Mouse (Mus musculus) embryonic facial prominence, embryonic 14.5 days (tissue): ENCODE results near the gene Olfml2b. TPM values are rescaled to one million over a fixed set of nuclear protein-coding genes. Genes with fewer than 3 reads are reported as not detected.
A peak's percentile ranks its signal among the peaks of the same experiment; 100 is the strongest.

Source experiments
- ATAC-seq: fragments of 200-750 bp; cut with Nextera tagmentation; 2 replicates; pipeline ENCODE4 v1.8.0; 2017; ENCODE audit warnings: low read depth, moderate number of reproducible peaks, moderate TSS enrichment
- DNase-seq: peaks from one replicate; pipeline ENCODE4 v3.0.0-alpha.2; 2015; ENCODE audit warnings: low spot score
- H3K27ac ChIP-seq: fragments of 300-500 bp; sonication (generic); replicated peaks from 2 replicates; pipeline ENCODE4 v1.5.1; 2014; ENCODE audit warnings: low read depth, mild to moderate bottlenecking, low read length, moderate library complexity
- H3K27me3 ChIP-seq: fragments of 300-500 bp; sonication (generic); replicated peaks from 2 replicates; pipeline ENCODE4 v1.6.1; 2014; ENCODE audit warnings: low read length; ENCODE audit not compliant: control insufficient read depth, insufficient read depth
- H3K36me3 ChIP-seq: fragments of 300-500 bp; sonication (generic); 2 replicates; pipeline ENCODE4 v1.6.1; 2014; ENCODE audit warnings: low read length, mixed read lengths; ENCODE audit not compliant: control insufficient read depth, insufficient read depth
- H3K4me1 ChIP-seq: fragments of 300-500 bp; sonication (generic); 2 replicates; pipeline ENCODE4 v1.6.1; 2014; ENCODE audit warnings: antibody characterized with exemption, low read length; ENCODE audit not compliant: control insufficient read depth, insufficient read depth
- H3K4me2 ChIP-seq: fragments of 300-500 bp; sonication (generic); 2 replicates; pipeline ENCODE4 v1.6.1; 2014; ENCODE audit warnings: low read depth, mild to moderate bottlenecking, low read length, moderate library complexity, mixed read lengths
- H3K4me3 ChIP-seq: fragments of 300-500 bp; sonication (generic); 2 replicates; pipeline ENCODE4 v1.5.1; 2014; ENCODE audit warnings: low read depth, mild to moderate bottlenecking, low read length
- H3K9ac ChIP-seq: fragments of 300-500 bp; sonication (generic); 2 replicates; pipeline ENCODE4 v1.6.1; 2014; ENCODE audit warnings: low read depth, mild to moderate bottlenecking, low read length, moderate library complexity, mixed read lengths
- H3K9me3 ChIP-seq: fragments of 300-500 bp; sonication (generic); 2 replicates; pipeline ENCODE4 v1.6.1; 2016; ENCODE audit warnings: low read length; ENCODE audit not compliant: control insufficient read depth
- WGBS: fragments of 180-500 bp; shearing (Covaris S2); extraction: QIAGEN DNeasy Blood & Tissue Kit; methylation state at CpG from one replicate; pipeline ENCODE4 v1.1.7; 2014; 5-methylcytosine and 5-hydroxymethylcytosine counted together
- polyA plus RNA-seq: library from polyadenylated mRNA; unstranded; fragments of >200 nt; fragmentation: Nextera tagmentation; extraction: Ambion mirVana; gene quantifications from 2 replicates; pipeline ENCODE4 v1.2.1, GENCODE M21; 2014

Olfml2b gene
- polyA plus RNA-seq, 1 experiment from 2014 or later = 43.7 TPM

- H3K4me2 ChIP-seq = no peak overlapping the region
- 20% methylated on average over 3 of the region's 3 CpGs for WGBS
- H3K4me1 ChIP-seq = no peaks in the 10 kb centered on the region
- no peak overlapping the region for H3K9ac ChIP-seq
- H3K27me3 ChIP-seq = no peaks in the 10 kb centered on the region
- no peak overlapping the region for H3K4me3 ChIP-seq
- DNase-seq (peak; percentile 85), ATAC-seq (peak; percentile 72)
- no peaks in the 10 kb centered on the region for H3K9me3 ChIP-seq
- no peaks in the 10 kb centered on the region for H3K36me3 ChIP-seq
- H3K27ac ChIP-seq = no peak overlapping the region
These were observed 11.9 kb upstream of the Olfml2b start for GRCm38 (mm10) chr1:170632385-170632784.

DNA sequence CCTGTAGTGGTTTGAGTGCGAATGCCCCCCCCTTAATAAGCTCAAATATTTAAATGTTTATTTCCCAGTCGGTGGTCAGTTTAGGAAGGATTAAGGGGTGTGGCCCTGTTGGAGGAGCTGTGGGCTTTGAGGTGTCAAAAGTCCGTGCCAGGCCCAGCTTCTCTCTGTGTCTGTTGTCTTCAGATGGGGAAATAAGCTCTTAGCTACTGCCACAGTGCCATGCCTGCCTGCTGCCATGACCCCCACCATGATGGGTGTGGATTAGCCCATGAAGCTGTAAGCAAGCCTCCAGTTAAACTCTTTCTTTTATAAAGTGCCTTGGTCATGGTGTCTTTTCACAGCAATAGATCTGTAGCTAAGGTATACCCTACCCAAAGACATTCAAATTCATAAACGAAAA is 11.5 kb upstream of the Olfml2b start:
- DNase-seq = no peak
- no peaks in the 10 kb centered on the region for H3K27me3 ChIP-seq
- WGBS = 77% methylated on average over 4 of the region's 4 CpGs
- no peak overlapping the region for H3K9ac ChIP-seq
- no peaks in the 10 kb centered on the region for H3K4me1 ChIP-seq
- ATAC-seq = no peak
- H3K4me2 ChIP-seq = no peak overlapping the region
- H3K27ac ChIP-seq = no peak overlapping the region
- H3K4me3 ChIP-seq = no peak overlapping the region
- no peaks in the 10 kb centered on the region for H3K36me3 ChIP-seq
- no peaks in the 10 kb centered on the region for H3K9me3 ChIP-seq

DNA sequence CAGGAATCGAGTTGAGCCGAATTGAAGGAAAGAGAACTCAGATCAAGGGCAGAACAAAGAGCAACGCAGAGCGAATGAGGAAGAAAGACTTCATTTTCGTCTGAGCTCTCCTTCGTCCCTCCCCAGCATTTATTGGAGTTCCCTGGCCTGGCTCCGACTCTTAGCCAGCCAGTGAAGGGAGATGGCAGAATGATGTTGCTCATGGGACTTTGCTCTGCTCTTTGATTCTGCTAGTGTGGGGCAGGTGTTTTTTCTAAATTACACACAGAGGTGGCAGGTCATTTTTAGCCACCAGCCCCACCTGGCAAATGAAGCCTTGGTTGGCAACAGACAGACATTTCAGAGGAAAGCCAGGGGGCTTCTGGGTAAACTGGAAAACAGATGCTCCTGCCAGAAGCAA is 5.4 kb upstream of the Olfml2b start:
- WGBS = 88% methylated on average over 7 of the region's 7 CpGs
- Histone ChIP-seq H3K4me1 (no peaks in the 10 kb centered on the region), H3K4me3 (no peak overlapping the region), H3K4me2 (no peak overlapping the region), H3K9me3 (no peaks in the 10 kb centered on the region), H3K27ac (no peak overlapping the region), H3K9ac (no peak overlapping the region), H3K27me3 (no peaks in the 10 kb centered on the region), H3K36me3 (no peaks in the 10 kb centered on the region)
- ATAC-seq (no peak), DNase-seq (no peak)

DNA sequence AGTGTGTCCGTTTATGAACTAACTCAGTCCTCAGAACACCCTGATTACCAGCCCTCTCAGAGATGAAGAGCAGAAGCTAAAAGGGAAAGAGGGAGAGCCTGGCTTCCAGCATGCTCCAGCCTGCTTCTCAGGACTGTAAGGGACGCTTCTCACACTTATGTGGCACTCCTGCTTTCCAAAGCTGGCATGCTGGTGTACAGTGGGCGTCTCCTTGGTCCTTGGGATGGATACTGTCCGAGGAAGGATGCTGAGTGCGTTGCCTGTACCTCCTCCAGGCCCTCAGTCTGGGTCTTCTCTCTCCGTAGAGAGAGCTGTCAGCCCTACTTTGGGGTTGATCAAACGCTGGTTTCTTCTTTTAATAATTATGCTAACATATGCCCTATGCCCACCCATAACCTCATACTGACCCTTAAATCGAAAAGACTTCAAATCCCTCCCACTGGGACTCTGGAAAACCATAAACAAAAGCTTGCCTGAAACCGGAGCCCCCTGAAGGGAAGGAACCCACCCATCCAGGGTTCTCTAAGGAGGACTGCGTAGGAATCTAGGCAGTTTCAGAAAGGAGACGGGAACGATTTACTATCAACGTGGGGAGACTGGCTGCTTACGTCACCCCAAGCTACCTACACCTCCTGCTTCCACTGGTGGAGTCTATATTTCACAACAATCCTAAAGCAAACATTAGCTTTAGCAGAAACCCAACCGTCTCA is 1.7 kb downstream of the Olfml2b start:
- H3K4me2 ChIP-seq = peak overlapping the region; percentile 68
- H3K27ac ChIP-seq = no peak overlapping the region; the same call in 1 of the 2 replicates
- WGBS = 40% methylated on average over 15 of the region's 15 CpGs
- H3K4me3 ChIP-seq = peak overlapping the region; percentile 52
- no peaks in the 10 kb centered on the region for H3K36me3 ChIP-seq
- no peak for DNase-seq
- H3K9ac ChIP-seq = peak overlapping the region; percentile 23
- ATAC-seq = no peak
- no peaks in the 10 kb centered on the region for H3K9me3 ChIP-seq
- no peaks in the 10 kb centered on the region for H3K27me3 ChIP-seq
- H3K4me1 ChIP-seq = peaks cover 18% of the 10 kb centered on the region; the same call in 1 of the 2 replicates

GRCm38 (mm10) chr1:170646606-170647287 is 2.4 kb downstream of the Olfml2b start:
- Histone ChIP-seq H3K9me3 (no peaks in the 10 kb centered on the region), H3K4me3 (peak overlapping the region; percentile 52; the same call in 1 of the 2 replicates), H3K4me2 (peak overlapping the region; percentile 68), H3K27me3 (no peaks in the 10 kb centered on the region), H3K27ac (no peak overlapping the region), H3K9ac (peak overlapping the region; percentile 22; the same call in 1 of the 2 replicates), H3K4me1 (peaks cover 18% of the 10 kb centered on the region; the same call in 1 of the 2 replicates), H3K36me3 (no peaks in the 10 kb centered on the region)
- 71% methylated on average over 9 of the region's 9 CpGs for WGBS
- ATAC-seq = no peak
- no peak for DNase-seq

DNA sequence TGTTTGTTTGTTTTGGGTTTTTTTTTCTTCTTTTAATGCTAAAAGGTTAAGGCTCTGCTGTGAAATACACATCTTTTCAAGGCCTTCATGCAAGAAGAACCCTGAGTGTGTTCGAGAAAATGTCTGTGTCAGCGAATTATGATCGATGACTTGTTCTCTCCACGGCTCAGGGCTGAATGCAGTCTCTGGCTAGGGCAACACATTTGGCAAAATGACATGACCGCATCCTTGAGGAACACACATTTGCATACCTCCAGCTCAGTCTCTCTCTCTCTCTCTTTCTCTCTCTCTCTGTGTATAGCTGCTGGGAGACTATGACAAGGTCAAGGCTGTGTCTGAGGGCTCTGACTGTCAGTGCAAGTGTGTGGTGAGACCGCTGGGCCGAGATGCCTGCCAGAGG is 3.0 kb downstream of the Olfml2b start:
- no peaks in the 10 kb centered on the region for H3K27me3 ChIP-seq
- 79% methylated on average over 7 of the region's 7 CpGs for WGBS
- DNase-seq (no peak), ATAC-seq (no peak)
- H3K9ac ChIP-seq = 0 out of 2 replicates have a peak overlapping the region, but pooled peaks have one; percentile 8
- H3K36me3 ChIP-seq = no peaks in the 10 kb centered on the region
- no peaks in the 10 kb centered on the region for H3K9me3 ChIP-seq
- no peak overlapping the region for H3K27ac ChIP-seq
- H3K4me3 ChIP-seq = no peak overlapping the region
- H3K4me1 ChIP-seq = peaks cover 25% of the 10 kb centered on the region; the same call in 1 of the 2 replicates
- no peak overlapping the region for H3K4me2 ChIP-seq

DNA sequence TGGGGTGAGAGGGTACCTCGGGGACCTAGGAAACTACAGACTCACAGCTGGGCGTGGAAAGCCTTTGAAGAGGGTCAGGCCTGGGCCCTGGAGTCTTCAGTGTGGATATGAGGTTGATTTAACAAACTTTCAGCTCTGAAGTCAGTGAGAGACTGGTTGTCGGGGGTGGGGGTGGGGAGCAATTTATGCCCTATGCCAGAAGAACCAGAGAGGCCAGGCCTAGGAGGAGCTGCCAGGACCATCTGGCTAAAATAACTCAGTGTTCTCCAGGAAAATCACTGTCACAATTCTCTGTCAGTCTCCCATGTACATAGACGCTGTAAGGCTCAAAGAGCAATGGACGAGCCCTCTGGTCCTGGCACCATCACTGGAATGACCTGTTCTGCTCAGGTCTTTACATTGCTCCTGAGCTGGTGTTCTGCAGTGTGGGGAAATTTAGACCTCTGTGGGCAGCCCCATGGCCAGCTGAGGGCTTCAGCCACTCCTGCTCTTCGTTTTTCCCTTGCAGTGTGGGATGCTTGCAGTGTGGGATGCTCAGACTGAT is 3.7 kb downstream of the Olfml2b start:
- no peaks in the 10 kb centered on the region for H3K9me3 ChIP-seq
- 0 out of 2 replicates have a peak overlapping the region, but pooled peaks have one; percentile 8 for H3K9ac ChIP-seq
- H3K4me2 ChIP-seq = no peak overlapping the region
- DNase-seq (no peak), ATAC-seq (no peak)
- H3K4me3 ChIP-seq = no peak overlapping the region
- H3K27me3 ChIP-seq = no peaks in the 10 kb centered on the region
- H3K36me3 ChIP-seq = 0 out of 2 replicates have a peak, but pooled peaks cover 5% of the 10 kb centered on the region
- WGBS = 77% methylated on average over 6 of the region's 6 CpGs
- H3K4me1 ChIP-seq = peaks cover 25% of the 10 kb centered on the region; the same call in 1 of the 2 replicates
- H3K27ac ChIP-seq = no peak overlapping the region

- Histone ChIP-seq H3K4me3 (no peak overlapping the region), H3K27me3 (no peaks in the 10 kb centered on the region), H3K4me2 (no peak overlapping the region), H3K27ac (no peak overlapping the region), H3K9ac (no peak overlapping the region), H3K36me3 (0 out of 2 replicates have a peak, but pooled peaks cover 5% of the 10 kb centered on the region), H3K9me3 (no peaks in the 10 kb centered on the region), H3K4me1 (peaks cover 16% of the 10 kb centered on the region)
- ATAC-seq = no peak
- WGBS = 64% methylated on average over 6 of the region's 6 CpGs
- no peak for DNase-seq
These were observed 6.9 kb downstream of the Olfml2b start for GRCm38 (mm10) chr1:170651046-170651723.
